Mouse (Mus musculus) heart, embryonic 11.5 days (tissue): ENCODE measurements around the gene Tcp11l1. TPM values are rescaled to one million over a fixed set of nuclear protein-coding genes. Genes with fewer than 3 reads are reported as not detected.

Experiments
- ATAC-seq: fragments of 200-750 bp; cut with Nextera tagmentation; replicated peaks from 2 replicates; pipeline ENCODE4 v1.8.0; 2017; ENCODE audit warnings: moderate library complexity; ENCODE audit not compliant: insufficient number of reproducible peaks, low FRiP score, low TSS enrichment
- H3K27ac ChIP-seq: fragments of 300-500 bp; sonication (generic); 2 replicates; pipeline ENCODE4 v1.5.1; 2014; ENCODE audit warnings: mild to moderate bottlenecking, low read depth, low read length
- H3K27me3 ChIP-seq: fragments of 300-500 bp; sonication (generic); 2 replicates; pipeline ENCODE4 v1.6.1; 2014; ENCODE audit warnings: mild to moderate bottlenecking, low read length, mixed read lengths; ENCODE audit not compliant: control insufficient read depth, insufficient read depth
- H3K36me3 ChIP-seq: fragments of 300-500 bp; sonication (generic); 2 replicates; pipeline ENCODE4 v1.6.1; 2014; ENCODE audit warnings: mild to moderate bottlenecking, low read length, moderate library complexity, mixed read lengths; ENCODE audit not compliant: control insufficient read depth, insufficient read depth
- H3K4me1 ChIP-seq: fragments of 300-500 bp; sonication (generic); 2 replicates; pipeline ENCODE4 v1.6.1; 2014; ENCODE audit warnings: low read length; ENCODE audit not compliant: control insufficient read depth, insufficient read depth
- H3K4me2 ChIP-seq: fragments of 300-500 bp; sonication (generic); 2 replicates; pipeline ENCODE4 v1.6.1; 2014; ENCODE audit warnings: mild to moderate bottlenecking, moderate library complexity
- H3K4me3 ChIP-seq: fragments of 300-500 bp; sonication (generic); 2 replicates; pipeline ENCODE4 v1.5.1; 2014; ENCODE audit warnings: low read depth, low read length
- H3K9ac ChIP-seq: fragments of 300-500 bp; sonication (generic); 2 replicates; pipeline ENCODE4 v1.6.1; 2014; ENCODE audit warnings: mild to moderate bottlenecking, low read depth, low read length, moderate library complexity
- H3K9me3 ChIP-seq: fragments of 300-500 bp; sonication (generic); replicated peaks from 2 replicates; pipeline ENCODE4 v1.6.1; 2016; ENCODE audit warnings: low read length; ENCODE audit not compliant: control insufficient read depth
- WGBS: fragments of 180-500 bp; shearing (Covaris S2); extraction: QIAGEN DNeasy Blood & Tissue Kit; methylation state at CpG from one replicate; pipeline ENCODE4 v1.1.7; 2014; ENCODE audit not compliant: insufficient replicate concordance; 5-methylcytosine and 5-hydroxymethylcytosine counted together
- polyA plus RNA-seq: library from polyadenylated mRNA; unstranded; fragments of >200 nt; fragmentation: Nextera tagmentation; extraction: Ambion mirVana; gene quantifications from 2 replicates; pipeline ENCODE4 v1.2.1, GENCODE M21; 2014

Gene Tcp11l1
- polyA plus RNA-seq, 1 experiment from 2014 or later = 36.0 TPM

DNA sequence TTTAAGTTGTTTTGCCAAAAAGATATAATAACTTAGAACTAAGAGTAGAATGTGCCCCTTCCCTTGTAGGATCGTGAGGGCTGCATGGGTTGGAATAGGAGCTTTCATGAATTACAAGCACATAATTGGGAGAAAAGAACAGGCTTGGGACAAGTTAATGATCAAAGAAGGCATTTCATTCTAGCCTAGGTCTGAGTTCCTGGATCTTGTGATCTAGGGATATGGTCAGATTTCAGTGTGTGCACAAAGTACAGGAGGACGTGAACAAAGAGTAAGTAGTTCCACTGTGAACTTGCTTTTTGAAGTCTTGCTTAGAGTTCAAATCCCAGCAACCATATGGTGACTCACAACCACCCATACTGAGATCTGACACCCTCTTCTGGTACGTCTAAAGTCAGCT lies 34.6 kb downstream of the Tcp11l1 start:
- WGBS = 77% methylated on average over 3 of the region's 3 CpGs

DNA sequence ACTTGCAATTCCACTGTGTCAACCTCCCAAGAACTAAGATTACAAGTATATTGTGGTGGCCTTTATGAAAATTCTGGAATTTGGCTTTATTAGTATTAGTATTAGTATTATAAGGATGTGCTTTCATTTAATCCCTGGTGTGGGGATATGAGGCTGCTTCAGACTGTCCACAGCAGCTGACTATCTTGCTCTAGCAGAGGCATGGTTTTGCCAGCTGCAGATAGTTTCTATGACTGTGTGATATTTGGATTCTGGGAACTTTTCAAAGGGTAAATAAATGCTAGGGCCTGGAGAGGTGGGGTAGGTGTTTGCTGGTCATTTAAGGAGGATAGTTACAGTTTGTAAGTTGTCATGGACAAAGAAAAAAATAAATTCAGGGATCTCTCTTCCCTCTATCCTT lies 40.2 kb downstream of the Tcp11l1 start:
- 0 out of 2 replicates have a peak, but pooled peaks cover 2% of the 10 kb centered on the region for H3K36me3 ChIP-seq
- H3K9me3 ChIP-seq = no peaks in the 10 kb centered on the region
- H3K4me1 ChIP-seq = no peaks in the 10 kb centered on the region
- H3K4me2 ChIP-seq = no peak overlapping the region
- H3K27me3 ChIP-seq = no peaks in the 10 kb centered on the region
- no peak for ATAC-seq
- H3K27ac ChIP-seq = no peak overlapping the region
- no peak overlapping the region for H3K9ac ChIP-seq
- H3K4me3 ChIP-seq = no peak overlapping the region

More for the DNA sequence above, 34.6 kb downstream of the Tcp11l1 start:
- H3K4me3 ChIP-seq = no peak overlapping the region
- no peaks in the 10 kb centered on the region for H3K27me3 ChIP-seq
- no peak overlapping the region for H3K4me2 ChIP-seq
- H3K27ac ChIP-seq = no peak overlapping the region
- H3K9ac ChIP-seq = no peak overlapping the region
- no peaks in the 10 kb centered on the region for H3K4me1 ChIP-seq
- ATAC-seq = no peak
- H3K36me3 ChIP-seq = no peaks in the 10 kb centered on the region; the same call in 1 of the 2 replicates
- no peaks in the 10 kb centered on the region for H3K9me3 ChIP-seq

DNA sequence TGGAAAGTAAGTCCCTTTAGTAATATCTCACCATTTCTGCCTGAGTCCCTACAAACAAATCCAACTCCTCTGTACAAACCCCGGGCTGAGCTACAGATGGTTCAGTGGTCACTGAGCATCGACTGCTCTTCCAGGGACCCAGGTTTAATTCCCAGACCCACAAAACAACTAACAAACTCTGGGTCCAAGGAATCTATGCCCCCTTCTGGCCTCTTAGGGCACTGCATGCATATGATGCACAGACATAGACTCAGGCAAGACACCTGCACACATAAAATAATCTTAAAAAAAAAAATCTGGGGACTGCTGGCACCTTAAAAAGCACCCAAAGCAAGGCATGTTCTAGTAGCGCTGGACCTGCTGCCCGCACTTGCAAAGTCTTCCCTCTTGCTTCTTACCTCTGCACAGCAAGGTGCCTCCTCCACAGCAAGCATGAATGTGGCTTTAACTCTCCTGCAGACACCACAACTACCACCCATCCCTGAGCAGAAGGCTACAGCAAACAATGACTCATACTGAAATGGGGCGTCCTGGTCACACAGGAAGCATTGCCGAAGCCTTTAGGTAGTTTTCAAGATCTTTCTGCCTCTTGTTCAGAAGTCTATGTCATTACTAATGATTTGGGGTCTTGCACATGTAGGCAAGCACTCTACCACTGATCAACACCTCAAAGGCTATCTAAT lies 42.7 kb downstream of the Tcp11l1 start:
- 77% methylated on average over 6 of the region's 6 CpGs for WGBS
- H3K27me3 ChIP-seq = no peaks in the 10 kb centered on the region
- no peaks in the 10 kb centered on the region for H3K4me1 ChIP-seq
- no peak for ATAC-seq
- H3K9ac ChIP-seq = no peak overlapping the region
- H3K27ac ChIP-seq = no peak overlapping the region
- no peak overlapping the region for H3K4me3 ChIP-seq
- peaks cover 8% of the 10 kb centered on the region for H3K36me3 ChIP-seq
- no peaks in the 10 kb centered on the region for H3K9me3 ChIP-seq
- no peak overlapping the region for H3K4me2 ChIP-seq

DNA sequence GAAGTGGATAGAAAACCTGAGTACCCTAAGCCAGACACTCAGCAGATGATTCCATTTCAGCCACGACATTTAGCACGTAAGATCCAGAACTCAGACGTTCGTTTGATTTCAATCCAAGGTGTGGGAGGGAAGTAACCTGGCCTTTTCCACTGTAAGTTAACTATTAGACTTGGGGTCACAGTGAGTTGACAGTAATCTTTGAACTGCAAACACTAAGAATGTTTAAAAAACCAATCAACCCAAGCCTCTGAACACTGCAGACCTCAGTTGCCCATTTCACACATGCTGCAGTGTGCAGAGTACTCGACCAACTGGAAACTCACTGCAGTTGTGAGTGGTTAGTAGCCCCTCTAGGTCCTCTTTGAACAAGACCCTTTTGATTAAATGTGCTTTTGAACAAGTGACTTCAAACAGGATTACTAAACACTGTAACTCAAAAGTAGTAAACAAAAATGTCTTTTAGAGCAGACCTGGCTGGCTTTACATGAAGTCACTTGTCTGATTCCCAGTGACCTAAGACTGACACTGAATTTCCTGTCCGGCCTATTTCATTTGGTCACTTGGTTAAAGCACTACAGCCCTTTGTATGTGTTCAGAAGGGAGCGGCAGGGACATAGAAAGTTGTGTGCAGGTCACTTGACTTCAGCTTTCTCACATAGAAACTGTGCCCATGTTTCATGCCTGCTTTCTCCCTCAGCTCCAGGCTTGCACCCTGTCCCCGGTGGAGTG lies 48.4 kb downstream of the Tcp11l1 start:
- H3K27me3 ChIP-seq = no peaks in the 10 kb centered on the region
- peaks cover 13% of the 10 kb centered on the region for H3K36me3 ChIP-seq
- H3K9ac ChIP-seq = no peak overlapping the region
- no peak for ATAC-seq
- H3K4me3 ChIP-seq = no peak overlapping the region
- no peaks in the 10 kb centered on the region for H3K9me3 ChIP-seq
- WGBS = 88% methylated on average over 8 of the region's 8 CpGs
- H3K4me1 ChIP-seq = no peaks in the 10 kb centered on the region
- no peak overlapping the region for H3K4me2 ChIP-seq
- no peak overlapping the region for H3K27ac ChIP-seq

DNA sequence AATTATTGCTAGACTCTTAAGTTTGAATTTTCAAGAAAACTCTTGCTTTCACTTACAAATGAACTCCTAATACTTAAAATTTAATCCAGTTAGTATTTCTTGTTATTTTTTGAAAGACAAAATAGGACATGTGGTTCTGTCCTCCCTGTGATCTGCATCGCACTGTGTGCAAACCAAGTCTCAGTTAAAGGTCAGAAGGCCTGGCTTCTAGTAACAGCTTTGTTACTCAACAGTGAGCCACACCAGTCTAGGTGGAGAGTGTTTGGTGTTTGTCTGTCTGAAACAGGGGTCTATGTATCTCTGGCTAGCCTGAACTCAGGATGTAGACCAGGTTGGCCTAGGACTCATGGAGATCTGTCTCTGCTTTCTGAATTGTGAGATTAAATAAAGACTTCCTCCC lies 53.3 kb downstream of the Tcp11l1 start:
- no peaks in the 10 kb centered on the region for H3K9me3 ChIP-seq
- H3K27me3 ChIP-seq = no peaks in the 10 kb centered on the region
- ATAC-seq = no peak
- H3K27ac ChIP-seq = no peak overlapping the region
- H3K4me3 ChIP-seq = no peak overlapping the region
- no peak overlapping the region for H3K4me2 ChIP-seq
- no peak overlapping the region for H3K9ac ChIP-seq
- 95% methylated on average over 1 of the region's 1 CpGs for WGBS
- H3K4me1 ChIP-seq = no peaks in the 10 kb centered on the region
- peaks cover 9% of the 10 kb centered on the region for H3K36me3 ChIP-seq

DNA sequence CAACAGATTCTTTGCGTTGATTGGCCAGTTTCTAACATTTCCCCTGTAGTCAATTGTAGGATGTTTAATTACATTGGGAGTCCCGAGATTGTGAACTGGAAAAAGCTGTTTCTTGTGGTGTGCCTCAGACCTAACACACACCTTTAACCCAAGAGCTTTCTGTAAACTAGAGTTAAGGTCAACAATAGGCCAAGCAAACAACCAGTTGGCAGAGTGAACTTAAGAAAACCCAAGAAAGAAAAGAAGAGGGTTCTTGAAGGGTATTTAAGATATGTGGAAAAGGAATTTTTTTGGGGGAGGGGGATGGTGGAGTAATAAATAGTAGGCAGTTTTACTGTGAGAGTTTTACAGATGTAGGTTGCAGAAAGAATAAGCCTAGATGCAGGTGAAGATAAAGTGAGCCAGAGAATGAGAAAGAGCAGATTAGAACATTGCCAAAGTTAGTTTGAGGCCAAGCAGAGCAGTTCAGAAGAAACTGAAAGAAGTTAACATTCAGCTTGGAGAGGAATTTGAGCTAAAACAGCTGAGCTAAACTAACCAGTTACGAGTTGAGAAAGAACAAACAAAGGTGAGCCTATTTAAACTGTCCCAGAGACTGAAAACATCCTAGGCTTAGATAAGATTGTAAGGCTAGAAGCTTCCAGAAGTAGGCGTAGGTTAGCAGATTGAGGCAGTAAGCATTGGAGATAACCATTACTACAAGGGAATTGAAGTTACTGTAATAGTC lies 95.8 kb downstream of the Tcp11l1 start:
- Histone ChIP-seq H3K4me2 (no peak overlapping the region), H3K36me3 (no peaks in the 10 kb centered on the region), H3K9me3 (no peaks in the 10 kb centered on the region), H3K27ac (no peak overlapping the region), H3K4me3 (no peak overlapping the region), H3K27me3 (no peaks in the 10 kb centered on the region), H3K9ac (no peak overlapping the region), H3K4me1 (no peaks in the 10 kb centered on the region)
- 89% methylated on average over 4 of the region's 4 CpGs for WGBS
- no peak for ATAC-seq

DNA sequence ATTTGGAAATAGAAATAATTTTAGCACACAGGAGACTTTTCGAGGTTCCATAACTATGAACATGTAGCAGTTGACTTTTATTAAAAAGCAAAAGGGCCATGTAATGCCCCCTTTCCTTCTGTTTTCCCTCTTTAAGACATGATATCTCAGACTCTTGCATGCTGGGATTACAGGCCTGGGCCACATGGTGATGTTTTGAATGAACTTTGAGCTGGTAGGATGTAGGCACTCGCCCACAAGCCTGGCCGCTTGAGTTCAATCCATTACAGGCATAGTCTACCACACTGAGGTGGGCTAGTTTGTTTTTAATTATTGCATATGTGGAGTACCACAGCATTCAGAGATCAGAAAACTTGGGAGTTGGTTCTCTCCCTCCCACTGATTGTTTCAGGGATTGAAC lies 97.2 kb downstream of the Tcp11l1 start:
- Histone ChIP-seq H3K4me1 (no peaks in the 10 kb centered on the region), H3K4me3 (no peak overlapping the region), H3K36me3 (no peaks in the 10 kb centered on the region), H3K27me3 (no peaks in the 10 kb centered on the region), H3K9me3 (no peaks in the 10 kb centered on the region), H3K4me2 (no peak overlapping the region), H3K9ac (no peak overlapping the region), H3K27ac (no peak overlapping the region)
- 90% methylated on average over 3 of the region's 3 CpGs for WGBS
- no peak for ATAC-seq
